Mouse (Mus musculus) activated CD4-positive, CD25-positive, alpha-beta regulatory T cell, adult 4 months (primary cell): ENCODE measurements around the gene Ceacam16. TPM values are rescaled to one million over a fixed set of nuclear protein-coding genes. Genes with fewer than 3 reads are reported as not detected.

Experiments
- ATAC-seq: one replicate; pipeline ENCODE4 v1.8.0; 2017
- polyA plus RNA-seq, 2 experiments: library from polyadenylated mRNA; unstranded; fragments of 100-300 nt; shearing (Covaris generic); gene quantifications; one replicate each; pipeline ENCODE4 v1.2.1; 2017

The Ceacam16 gene
- polyA plus RNA-seq: under 1 TPM in 1 of 2 experiments, not detected in 1; 0.40 TPM

DNA sequence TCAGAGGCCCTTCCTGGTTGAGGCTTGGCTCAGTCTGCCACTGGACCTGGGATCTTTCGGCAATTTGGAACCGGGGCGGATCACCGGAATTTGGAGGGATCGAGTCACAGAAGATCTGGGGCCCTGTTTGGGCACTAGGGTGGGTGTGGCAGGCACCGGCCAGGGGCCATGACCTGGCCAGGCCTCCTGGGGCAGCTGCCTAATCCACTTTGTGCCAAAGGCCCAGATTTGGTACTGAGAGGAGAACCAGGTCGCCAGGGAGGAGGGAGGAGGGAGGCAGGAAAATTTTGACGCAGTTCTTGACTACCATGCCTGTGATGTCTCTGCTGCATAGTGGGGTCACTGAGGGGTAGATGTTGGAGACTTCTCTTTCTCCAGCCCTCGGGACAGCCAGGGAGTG is at the start of gene Ceacam16:
Gene Ceacam16, minus strand, starts transcription at position 101 of the 400 bp plus-strand sequence.
- ATAC-seq: no peak

GRCm38 (mm10) chr7:19910421-19911291 is 49.6 kb upstream of the Ceacam16 start:
- ATAC-seq: peak; percentile 75

DNA sequence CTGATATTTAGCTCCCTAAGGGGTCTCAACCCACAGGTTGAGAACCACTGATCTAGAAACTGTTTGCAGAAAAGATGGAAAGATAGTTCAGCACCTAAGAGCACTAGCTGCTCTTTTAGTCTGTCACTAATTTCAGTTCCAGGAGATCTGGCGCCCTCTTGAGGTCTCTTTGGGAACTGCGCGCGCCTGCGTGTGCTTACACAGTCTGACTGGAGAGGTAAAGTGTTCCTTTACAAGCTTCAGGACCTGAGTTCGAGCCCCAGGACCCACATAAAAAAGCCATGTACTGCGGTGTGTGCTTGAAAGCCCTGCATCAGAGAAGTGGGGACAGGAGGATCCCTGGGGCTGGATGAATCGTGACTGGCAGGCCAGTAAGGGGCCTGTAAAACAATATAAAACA is 28.8 kb upstream of the Ceacam16 start:
- no peak for ATAC-seq

GRCm38 (mm10) chr7:19887849-19888248 is 26.8 kb upstream of the Ceacam16 start, which contains the start of gene Ceacam19:
Gene Ceacam19 (minus strand): TSS chr7:19887965.
- no peak for ATAC-seq

DNA sequence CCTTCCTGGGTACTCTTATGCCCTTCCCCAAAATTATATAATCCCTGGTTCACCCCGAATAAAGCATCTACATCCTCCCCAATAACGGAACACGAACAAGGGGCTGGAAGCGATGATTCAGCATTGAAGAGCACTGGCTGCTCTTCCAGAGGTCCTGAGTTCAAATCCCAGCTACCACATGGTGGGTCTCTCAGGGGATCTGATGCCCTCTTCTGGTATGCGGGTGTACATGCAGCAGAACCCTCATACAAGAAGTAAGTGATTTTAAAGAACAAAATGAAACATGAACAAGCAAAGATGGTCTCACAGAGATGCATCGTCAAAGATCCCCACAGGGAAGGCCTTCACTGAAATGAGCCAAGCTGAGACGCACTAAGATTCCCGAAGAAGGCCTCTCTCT is 19.7 kb upstream of the Ceacam16 start:
- ATAC-seq: no peak

- peak; percentile 73 for ATAC-seq
Measured at GRCm38 (mm10) chr7:19876781-19877425, 15.8 kb upstream of the Ceacam16 start.

DNA sequence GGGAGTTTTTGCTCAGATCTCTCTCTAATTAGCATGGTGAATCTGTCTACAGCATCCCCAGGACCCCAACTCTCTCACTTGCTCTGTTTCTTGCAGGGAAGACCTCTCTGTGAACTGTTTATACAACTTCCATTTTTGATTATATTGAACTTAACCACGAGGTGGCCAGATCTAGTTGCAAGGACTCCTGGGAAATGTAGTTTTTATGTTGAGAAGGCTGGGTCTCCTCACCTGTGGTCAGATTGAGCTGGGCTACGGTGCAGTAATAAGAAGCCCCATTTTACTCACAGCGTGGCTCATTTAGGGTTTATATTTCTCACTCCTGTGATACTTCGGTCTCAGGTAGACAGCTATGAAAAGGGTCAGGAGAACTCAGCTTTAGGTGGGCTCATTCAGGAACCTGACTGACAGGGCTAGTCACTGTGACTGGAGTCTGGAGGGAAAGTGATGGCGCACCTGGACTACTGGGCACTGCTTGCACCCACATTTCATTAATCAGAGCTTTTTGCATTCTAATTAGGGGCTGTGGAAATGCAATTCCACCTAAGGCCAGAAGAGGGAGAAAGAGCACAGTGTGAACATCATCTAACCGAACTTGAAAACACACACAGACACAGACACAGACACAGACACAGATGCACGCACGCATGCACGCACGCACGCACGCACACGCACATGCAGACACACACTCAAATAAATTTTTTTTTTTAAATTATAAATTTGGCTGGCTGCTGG is 15.0 kb upstream of the Ceacam16 start:
- peak; percentile 63 for ATAC-seq

- ATAC-seq: no peak
Measured at GRCm38 (mm10) chr7:19871943-19872601, 11.0 kb upstream of the Ceacam16 start.

DNA sequence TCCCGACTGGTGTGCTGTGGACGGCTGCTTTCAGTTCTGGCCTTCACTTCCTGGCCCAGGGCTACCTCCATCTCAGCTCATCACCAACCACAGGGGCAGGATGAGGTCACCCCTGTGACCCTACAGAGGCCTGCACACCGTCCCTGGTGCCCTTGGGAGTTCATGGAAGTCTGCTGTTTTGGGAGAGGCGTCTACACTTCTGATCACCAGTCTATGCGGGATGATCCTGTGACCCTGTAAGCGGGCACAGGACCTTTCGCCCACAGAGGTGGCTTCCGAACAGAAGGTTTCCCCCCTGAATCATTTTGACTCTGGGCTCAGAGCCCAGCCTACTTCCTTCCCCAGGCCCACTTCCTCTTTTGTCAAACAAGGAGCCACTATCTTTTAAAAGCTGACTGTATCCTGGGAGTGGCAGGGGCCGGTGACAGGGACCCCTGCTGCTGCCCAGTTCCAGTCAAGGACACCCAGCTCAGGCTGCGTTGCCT is 10.1 kb upstream of the Ceacam16 start:
- ATAC-seq: peak; percentile 72

DNA sequence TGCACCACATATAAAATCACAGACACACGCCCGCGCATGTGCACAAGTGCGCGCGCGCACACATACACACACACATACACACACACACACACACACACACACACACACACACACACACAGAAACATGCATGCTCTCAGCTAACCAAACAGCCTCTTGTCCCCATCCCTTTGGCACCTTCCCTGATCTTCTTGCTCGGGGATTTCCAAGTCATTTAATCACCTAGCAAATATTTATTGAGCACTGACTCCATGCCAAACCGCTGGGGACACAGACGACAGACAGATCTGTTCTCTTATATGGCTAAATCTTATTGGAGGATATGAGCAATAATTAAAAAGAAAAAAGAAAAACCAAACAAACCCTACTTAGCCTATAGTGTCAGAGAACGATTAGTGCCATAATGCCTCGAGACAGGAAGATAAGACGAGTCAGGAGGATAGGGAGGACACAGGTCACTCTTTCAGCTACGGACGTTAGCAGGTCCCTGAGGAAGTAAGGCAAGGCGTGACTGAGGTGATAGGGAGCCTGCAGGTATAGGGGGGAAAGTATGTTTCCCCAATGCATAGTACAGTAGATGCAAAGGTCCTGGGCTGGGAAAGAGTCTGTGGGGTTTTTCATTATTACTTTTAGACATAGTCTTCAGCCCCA is 6.8 kb upstream of the Ceacam16 start:
- no peak for ATAC-seq

- ATAC-seq: no peak
Measured at GRCm38 (mm10) chr7:19866490-19866889, 5.4 kb upstream of the Ceacam16 start.

GRCm38 (mm10) chr7:19865246-19866036 is 4.3 kb upstream of the Ceacam16 start:
- no peak for ATAC-seq

DNA sequence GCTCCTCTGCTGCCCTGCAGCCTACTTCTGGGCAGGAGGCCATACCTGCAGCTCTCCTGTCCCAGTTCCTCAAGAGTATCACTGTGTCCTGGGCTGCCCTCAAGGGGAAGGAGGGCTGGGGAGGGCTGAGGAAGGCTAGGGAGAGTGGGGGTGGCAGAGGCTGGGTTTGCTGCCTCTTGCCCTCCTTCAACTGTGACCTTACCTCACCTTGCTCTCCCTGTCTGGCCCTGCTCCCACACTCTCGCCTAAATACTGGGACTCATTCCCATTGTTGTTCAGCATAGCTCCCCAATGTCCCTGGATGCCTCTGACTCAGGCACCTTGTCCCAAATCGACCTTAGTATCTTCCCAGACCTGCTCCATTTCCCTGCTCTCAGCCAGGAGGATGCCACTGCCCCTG is 3.1 kb upstream of the Ceacam16 start:
- ATAC-seq: no peak

GRCm38 (mm10) chr7:19859740-19860139 is 1.4 kb downstream of the Ceacam16 start:
- no peak for ATAC-seq

GRCm38 (mm10) chr7:19856283-19856682 is 4.8 kb downstream of the Ceacam16 start:
- ATAC-seq: no peak

DNA sequence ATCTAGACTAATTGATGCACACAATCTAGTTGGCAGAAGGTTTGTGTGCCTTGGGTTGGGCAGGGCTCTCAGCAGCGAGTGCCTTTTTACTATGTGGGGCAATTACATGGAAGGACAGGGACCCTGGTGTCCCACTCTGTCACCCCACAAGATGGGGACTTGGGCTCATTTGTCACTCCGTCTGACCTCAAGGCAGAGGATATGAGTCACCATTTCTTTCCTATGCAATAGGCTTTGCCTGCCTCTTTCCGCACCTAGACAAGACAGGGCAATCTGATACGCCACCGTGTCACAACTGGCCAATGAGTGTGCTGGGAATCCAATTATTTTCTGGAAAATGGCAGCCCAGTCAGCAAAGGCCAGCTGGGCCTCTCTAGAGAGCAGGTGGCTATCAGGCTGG is 5.4 kb downstream of the Ceacam16 start:
- ATAC-seq: peak; percentile 66

DNA sequence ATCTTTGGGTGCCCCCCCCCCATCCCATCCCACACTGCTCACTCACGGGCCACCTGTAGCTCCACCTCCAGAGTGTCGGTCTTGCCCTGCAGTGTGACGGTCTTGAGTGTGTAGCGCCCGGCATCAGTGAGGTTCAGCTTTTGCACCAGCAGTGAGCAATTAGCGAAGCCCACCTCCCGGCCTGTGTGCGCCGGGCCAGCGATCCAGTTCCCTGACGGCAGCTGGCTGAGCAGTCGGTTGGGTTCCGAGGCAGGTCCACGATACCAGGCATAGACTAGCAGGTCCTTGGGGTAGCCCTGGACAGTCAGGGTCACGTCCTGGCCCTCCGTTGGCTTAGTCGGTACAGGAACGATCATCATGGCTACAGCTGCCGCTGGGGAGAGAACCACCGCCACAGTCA is 7.6 kb downstream of the Ceacam16 start:
- ATAC-seq: no peak

DNA sequence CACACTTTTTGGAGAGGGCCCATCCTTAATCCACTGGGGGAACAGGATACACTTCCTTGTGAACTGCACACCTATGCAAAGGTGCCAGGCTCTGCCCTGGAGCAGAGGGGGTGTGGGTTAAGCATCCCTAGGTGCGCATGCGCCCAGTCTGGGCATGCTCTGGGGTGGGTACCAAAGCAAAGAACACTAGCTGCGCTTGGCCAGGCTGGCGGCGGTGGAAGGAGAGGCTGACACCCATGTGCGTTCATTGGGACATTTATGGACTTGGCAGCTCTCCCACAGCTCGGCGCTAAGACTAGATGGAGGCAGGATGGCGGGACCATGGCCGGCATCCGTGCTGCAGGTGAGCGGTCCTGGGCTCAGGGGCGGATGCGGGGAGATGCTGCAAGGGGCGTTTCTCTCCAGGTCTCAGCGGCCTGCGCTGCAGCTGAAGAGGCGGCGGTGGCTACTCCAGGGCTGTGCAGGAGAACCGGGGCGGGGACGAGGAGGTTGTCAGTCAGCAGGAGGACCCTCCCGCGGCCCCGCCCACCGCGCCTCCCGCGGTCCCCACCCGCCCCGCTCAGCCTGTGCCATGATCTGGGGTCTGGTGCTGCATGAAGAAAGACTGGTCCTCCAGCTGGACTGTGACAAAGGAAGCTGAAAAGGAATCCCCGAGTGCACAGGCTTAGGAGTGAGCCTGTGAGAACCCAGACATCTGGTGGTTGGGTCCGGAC is 9.1 kb downstream of the Ceacam16 start, which contains the start of gene Gm19345:
Gene Gm19345, plus strand, starts transcription at position 146 of the 713 bp plus-strand sequence.
- ATAC-seq: no peak

GRCm38 (mm10) chr7:19844521-19845171 is 16.5 kb downstream of the Ceacam16 start:
- ATAC-seq: peak; percentile 53

DNA sequence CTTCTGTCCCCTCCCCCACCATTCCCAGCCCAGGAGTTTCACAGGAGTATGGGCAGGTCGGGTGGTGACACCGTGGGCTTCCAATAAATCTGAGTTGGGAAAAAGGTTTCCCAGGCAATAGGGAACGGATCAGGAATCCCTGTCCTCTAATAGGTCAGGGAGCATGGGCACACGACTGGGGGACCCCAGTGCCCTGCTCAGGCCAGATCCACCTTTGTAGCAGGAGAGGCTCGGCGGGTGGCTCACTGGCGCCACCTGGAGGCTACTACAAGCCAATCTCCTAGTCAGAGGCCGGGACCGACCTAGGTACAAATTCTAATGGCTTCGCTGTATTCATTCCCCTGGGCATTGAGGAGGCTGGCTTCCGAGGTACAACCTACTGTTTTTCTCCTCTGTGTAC is 17.5 kb downstream of the Ceacam16 start:
- peak; percentile 64 for ATAC-seq
